Mouse (Mus musculus) brain, embryonic 14.5 days (tissue): ENCODE results near the gene 1700012B07Rik. TPM values are rescaled to one million over a fixed set of nuclear protein-coding genes. Genes with fewer than 3 reads are reported as not detected.

ENCODE experiments used
- DNase-seq: peaks from one replicate; pipeline ENCODE4 v3.0.0-alpha.2; 2011; ENCODE audit warnings: low read depth
- CTCF ChIP-seq: fragments of 200-500 bp; IDR thresholded peaks from 2 replicates; pipeline ENCODE4 v1.5.1; 2012; ENCODE audit warnings: inconsistent platforms, mild to moderate bottlenecking, moderate library complexity, borderline replicate concordance; ENCODE audit not compliant: insufficient read depth, insufficient read length; ENCODE audit errors: extremely low read depth
- POLR2A ChIP-seq: fragments of 200-500 bp; IDR thresholded peaks from 2 replicates; pipeline ENCODE4 v1.6.1; 2012; ENCODE audit warnings: mild to moderate bottlenecking, inconsistent platforms, borderline replicate concordance; ENCODE audit not compliant: poor library complexity, insufficient read depth, insufficient read length, severe bottlenecking; ENCODE audit errors: extremely low read depth
- polyA plus RNA-seq: library from polyadenylated mRNA; depleted of rRNA; stranded (reverse); fragments of >200 nt; gene quantifications from 2 replicates; pipeline ENCODE4 v1.2.3, GENCODE M21; 2012

The 1700012B07Rik gene
- polyA plus RNA-seq, 1 experiment: 0.15 TPM

- TF ChIP-seq POLR2A (no peak), CTCF (no peak)
- DNase-seq: no peak
These were observed 37.7 kb upstream of the 1700012B07Rik start for GRCm38 (mm10) chr11:109865526-109865925.

- no peak for TF ChIP-seq POLR2A
- TF ChIP-seq CTCF: no peak
- DNase-seq: no peak
These were observed 36.1 kb upstream of the 1700012B07Rik start for GRCm38 (mm10) chr11:109863951-109864350.

- peak; percentile 73; the same call in 1 of the 2 replicates for TF ChIP-seq CTCF
- no peak for TF ChIP-seq POLR2A
- DNase-seq: peak; percentile 71
These were observed 35.4 kb upstream of the 1700012B07Rik start for GRCm38 (mm10) chr11:109863194-109863746.

- DNase-seq: peak; percentile 92
- TF ChIP-seq POLR2A (no peak), CTCF (peak; percentile 98)
These were observed 32.7 kb upstream of the 1700012B07Rik start for GRCm38 (mm10) chr11:109860508-109860907.

- TF ChIP-seq POLR2A: no peak
- TF ChIP-seq CTCF: no peak
- no peak for DNase-seq
These were observed 32.2 kb upstream of the 1700012B07Rik start for GRCm38 (mm10) chr11:109859939-109860469.

- DNase-seq: no peak
- TF ChIP-seq POLR2A (no peak), CTCF (no peak)
These were observed 31.6 kb upstream of the 1700012B07Rik start for GRCm38 (mm10) chr11:109859441-109859840.

- TF ChIP-seq POLR2A: no peak
- TF ChIP-seq CTCF: no peak
- no peak for DNase-seq
These were observed 29.2 kb upstream of the 1700012B07Rik start for GRCm38 (mm10) chr11:109857086-109857485.

GRCm38 (mm10) chr11:109854056-109854455 lies 26.2 kb upstream of the 1700012B07Rik start:
- DNase-seq: no peak
- no peak for TF ChIP-seq CTCF
- no peak for TF ChIP-seq POLR2A

GRCm38 (mm10) chr11:109853228-109853966 lies 25.6 kb upstream of the 1700012B07Rik start:
- DNase-seq: no peak
- TF ChIP-seq POLR2A (no peak), CTCF (no peak)

GRCm38 (mm10) chr11:109851996-109852395 lies 24.1 kb upstream of the 1700012B07Rik start:
- TF ChIP-seq CTCF (no peak), POLR2A (no peak)
- no peak for DNase-seq

GRCm38 (mm10) chr11:109846343-109846742 lies 18.5 kb upstream of the 1700012B07Rik start:
- no peak for DNase-seq
- no peak for TF ChIP-seq POLR2A
- TF ChIP-seq CTCF: no peak

GRCm38 (mm10) chr11:109845601-109846000 lies 17.8 kb upstream of the 1700012B07Rik start:
- TF ChIP-seq POLR2A (no peak), CTCF (no peak)

GRCm38 (mm10) chr11:109844466-109844865 lies 16.6 kb upstream of the 1700012B07Rik start:
- no peak for TF ChIP-seq CTCF
- no peak for TF ChIP-seq POLR2A
- no peak for DNase-seq

More at GRCm38 (mm10) chr11:109845601-109846000, 17.8 kb upstream of the 1700012B07Rik start:
- no peak for DNase-seq
